Mouse (Mus musculus) megakaryocyte, embryonic 14.5 days (primary cell): Measurements from ENCODE around the gene Gcnt2. TPM values are rescaled to one million over a fixed set of nuclear protein-coding genes. Genes with fewer than 3 reads are reported as not detected.

ENCODE experiments used
- H3K27me3 ChIP-seq: replicated peaks from 2 replicates; pipeline ENCODE3; 2012; ENCODE audit warnings: inconsistent platforms
- H3K36me3 ChIP-seq: replicated peaks from 2 replicates; pipeline ENCODE3; 2012; ENCODE audit warnings: low read length, inconsistent platforms, mixed read lengths
- H3K4me1 ChIP-seq: 2 replicates; pipeline ENCODE4 v1.6.1; 2012; ENCODE audit warnings: inconsistent platforms
- H3K4me3 ChIP-seq: replicated peaks from 2 replicates; pipeline ENCODE3; 2012; ENCODE audit warnings: moderate library complexity, mild to moderate bottlenecking, inconsistent platforms
- H3K9me3 ChIP-seq: 2 replicates; pipeline ENCODE4 v1.6.1; 2012; ENCODE audit warnings: inconsistent platforms
- FLI1 ChIP-seq: IDR thresholded peaks from 2 replicates; pipeline ENCODE4 v1.6.1; 2012; ENCODE audit warnings: low read length, inconsistent platforms, mixed read lengths
- GATA1 ChIP-seq: IDR thresholded peaks from 3 replicates; pipeline ENCODE4 v1.6.1; 2012; ENCODE audit warnings: mixed read lengths, low read length, inconsistent platforms, borderline replicate concordance
- polyA plus RNA-seq: library from polyadenylated mRNA; stranded (reverse); fragments of >175 nt; gene quantifications from 2 replicates; pipeline ENCODE4 v1.2.3, GENCODE M21; 2012; ENCODE audit warnings: low replicate concordance; ENCODE audit not compliant: insufficient read depth

Gene Gcnt2
- polyA plus RNA-seq, 1 experiment: 0.82 TPM

DNA sequence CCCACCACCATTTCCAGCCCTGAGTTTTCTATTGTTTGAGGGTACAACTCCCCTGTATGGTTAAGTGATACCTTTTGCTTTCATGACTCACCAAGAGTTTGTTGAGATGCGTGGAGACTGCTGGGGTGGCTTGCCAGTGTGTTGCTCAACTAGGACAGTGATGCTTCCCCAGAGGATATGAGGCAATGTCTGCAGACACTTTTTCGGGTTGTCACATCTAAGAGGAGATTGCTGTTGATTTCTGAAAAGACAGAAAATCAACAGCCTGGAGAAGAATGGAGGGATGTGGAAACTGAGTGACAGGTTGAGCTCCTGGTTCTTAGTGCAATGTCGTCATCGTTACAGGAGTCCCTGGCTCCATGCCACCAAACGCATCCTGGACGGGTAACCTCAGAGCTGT lies 93.7 kb downstream of the Gcnt2 start:
- peaks cover 26% of the 10 kb centered on the region for H3K36me3 ChIP-seq
- peaks cover 5% of the 10 kb centered on the region; the same call in 1 of the 2 replicates for H3K9me3 ChIP-seq
- peaks cover 5% of the 10 kb centered on the region for H3K27me3 ChIP-seq
- H3K4me1 ChIP-seq: peaks cover 4% of the 10 kb centered on the region; the same call in 1 of the 2 replicates
- H3K4me3 ChIP-seq: no peak overlapping the region
- TF ChIP-seq FLI1: no peak
- TF ChIP-seq GATA1: no peak

GRCm38 (mm10) chr13:40955773-40956172 lies 96.2 kb downstream of the Gcnt2 start:
- Histone ChIP-seq H3K4me1 (0 out of 2 replicates have a peak, but pooled peaks cover 4% of the 10 kb centered on the region), H3K4me3 (no peak overlapping the region), H3K9me3 (peaks cover 5% of the 10 kb centered on the region; the same call in 1 of the 2 replicates), H3K27me3 (peaks cover 6% of the 10 kb centered on the region), H3K36me3 (peaks cover 43% of the 10 kb centered on the region)
- TF ChIP-seq FLI1 (no peak), GATA1 (no peak)

- Histone ChIP-seq H3K4me3 (no peak overlapping the region), H3K4me1 (peaks cover 25% of the 10 kb centered on the region), H3K36me3 (no peaks in the 10 kb centered on the region), H3K27me3 (no peaks in the 10 kb centered on the region), H3K9me3 (no peaks in the 10 kb centered on the region)
- TF ChIP-seq FLI1 (no peak), GATA1 (no peak)
Observed at GRCm38 (mm10) chr13:40967609-40968008, 108.1 kb downstream of the Gcnt2 start.

- peak overlapping the region; percentile 76 for H3K4me3 ChIP-seq
- TF ChIP-seq FLI1 (no peak), GATA1 (no peak)
Observed at GRCm38 (mm10) chr13:40968564-40968963, 109.0 kb downstream of the Gcnt2 start.

DNA sequence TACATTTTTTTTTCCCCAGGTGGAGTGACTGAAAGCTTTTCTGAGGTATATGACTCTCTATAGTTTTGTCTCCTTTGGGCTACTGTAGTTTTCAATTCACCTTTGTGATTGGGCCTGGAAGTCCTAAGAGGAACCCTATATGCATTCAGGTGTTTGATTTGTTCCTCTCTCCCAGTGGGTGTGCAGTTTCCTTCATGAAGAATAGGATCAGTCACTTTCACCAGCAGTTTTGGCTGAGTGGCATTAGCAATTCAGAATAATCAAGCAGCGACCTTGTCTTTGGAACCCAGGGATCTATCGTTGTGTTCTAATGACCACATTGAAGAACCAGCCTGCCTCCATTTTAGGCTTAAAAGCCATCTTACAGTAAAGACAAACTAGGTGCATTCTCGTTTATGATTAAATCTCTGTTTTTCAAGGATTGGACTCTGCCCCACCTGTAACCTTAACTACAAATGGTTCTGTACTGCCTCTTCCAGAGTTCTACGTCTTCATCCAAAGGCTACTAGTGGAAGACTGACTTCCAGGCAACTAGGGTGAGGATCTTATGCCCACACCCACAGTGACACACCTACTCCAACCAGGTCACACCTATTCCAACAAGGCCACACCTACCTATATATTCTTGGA lies 110.3 kb downstream of the Gcnt2 start:
- H3K4me1 ChIP-seq: peaks cover 25% of the 10 kb centered on the region

More at GRCm38 (mm10) chr13:40968564-40968963, 109.0 kb downstream of the Gcnt2 start:
- Histone ChIP-seq H3K36me3 (no peaks in the 10 kb centered on the region), H3K27me3 (peaks cover 3% of the 10 kb centered on the region), H3K9me3 (no peaks in the 10 kb centered on the region; the same call in 1 of the 2 replicates), H3K4me1 (peaks cover 25% of the 10 kb centered on the region)

GRCm38 (mm10) chr13:40971261-40971660 lies 111.7 kb downstream of the Gcnt2 start:
- Histone ChIP-seq H3K27me3 (peaks cover 3% of the 10 kb centered on the region), H3K36me3 (no peaks in the 10 kb centered on the region)

More for the DNA sequence above, 110.3 kb downstream of the Gcnt2 start:
- peaks cover 3% of the 10 kb centered on the region for H3K27me3 ChIP-seq
- TF ChIP-seq FLI1 (no peak), GATA1 (no peak)
- H3K36me3 ChIP-seq: no peaks in the 10 kb centered on the region
- H3K9me3 ChIP-seq: no peaks in the 10 kb centered on the region; the same call in 1 of the 2 replicates
- no peak overlapping the region for H3K4me3 ChIP-seq

GRCm38 (mm10) chr13:40971831-40972230 lies 112.3 kb downstream of the Gcnt2 start:
- peaks cover 25% of the 10 kb centered on the region for H3K4me1 ChIP-seq
- TF ChIP-seq FLI1: no peak
- no peak for TF ChIP-seq GATA1
- H3K27me3 ChIP-seq: peaks cover 3% of the 10 kb centered on the region
- no peak overlapping the region for H3K4me3 ChIP-seq
- no peaks in the 10 kb centered on the region; the same call in 1 of the 2 replicates for H3K9me3 ChIP-seq
- H3K36me3 ChIP-seq: no peaks in the 10 kb centered on the region

More at GRCm38 (mm10) chr13:40971261-40971660, 111.7 kb downstream of the Gcnt2 start:
- Histone ChIP-seq H3K9me3 (no peaks in the 10 kb centered on the region; the same call in 1 of the 2 replicates), H3K4me3 (no peak overlapping the region), H3K4me1 (peaks cover 25% of the 10 kb centered on the region)
- TF ChIP-seq FLI1 (no peak), GATA1 (no peak)

- Histone ChIP-seq H3K4me3 (no peak overlapping the region), H3K27me3 (peaks cover 3% of the 10 kb centered on the region), H3K4me1 (peaks cover 26% of the 10 kb centered on the region), H3K36me3 (no peaks in the 10 kb centered on the region), H3K9me3 (no peaks in the 10 kb centered on the region; the same call in 1 of the 2 replicates)
- TF ChIP-seq GATA1 (no peak), FLI1 (no peak)
Observed at GRCm38 (mm10) chr13:40972976-40973375, 113.4 kb downstream of the Gcnt2 start.

- Histone ChIP-seq H3K9me3 (peaks cover 4% of the 10 kb centered on the region; the same call in 1 of the 2 replicates), H3K4me3 (no peak overlapping the region), H3K36me3 (peaks cover 7% of the 10 kb centered on the region), H3K4me1 (peaks cover 25% of the 10 kb centered on the region), H3K27me3 (peaks cover 3% of the 10 kb centered on the region)
- no peak for TF ChIP-seq GATA1
- TF ChIP-seq FLI1: no peak
Observed at GRCm38 (mm10) chr13:40977609-40978008, 118.1 kb downstream of the Gcnt2 start.

DNA sequence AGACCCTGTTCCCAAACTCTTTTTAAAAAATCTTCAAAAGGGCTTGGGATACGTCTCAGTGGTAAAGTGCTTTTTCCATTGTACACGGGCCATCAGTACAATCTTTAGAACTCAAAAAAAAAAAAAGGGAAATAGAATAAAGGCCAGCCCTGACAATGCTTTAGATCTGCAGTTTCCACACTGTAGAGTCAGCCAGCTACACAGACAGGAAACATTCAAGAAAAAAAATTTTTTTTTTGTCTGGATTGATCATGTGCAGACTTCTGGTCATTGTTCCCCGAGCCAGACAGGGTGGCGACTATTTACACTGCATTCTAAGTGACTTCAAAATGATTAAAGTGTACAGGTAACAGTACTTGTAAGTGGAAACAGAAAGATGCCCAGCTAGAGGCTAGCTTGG lies 119.1 kb downstream of the Gcnt2 start:
- TF ChIP-seq GATA1 (no peak), FLI1 (no peak)
- H3K9me3 ChIP-seq: peaks cover 4% of the 10 kb centered on the region; the same call in 1 of the 2 replicates
- peaks cover 7% of the 10 kb centered on the region for H3K36me3 ChIP-seq
- H3K4me3 ChIP-seq: no peak overlapping the region
- peaks cover 36% of the 10 kb centered on the region for H3K4me1 ChIP-seq
- H3K27me3 ChIP-seq: no peaks in the 10 kb centered on the region
